Mouse (Mus musculus) left cerebral cortex, adult 2 months (tissue): ENCODE data around the gene Gm6377. TPM values are rescaled to one million over a fixed set of nuclear protein-coding genes. Genes with fewer than 3 reads are reported as not detected.

Experiments used
- DNase-seq, 2 experiments: peaks; one replicate each; pipeline ENCODE4 v3.0.0; 2021 to 2022; ENCODE audit warnings: low spot score in 2 of 2, mixed read lengths in 1 of 2; ENCODE audit errors: extremely low spot score in 1 of 2
- H3K27ac ChIP-seq: fragments of 200-600 bp; 2 replicates; pipeline ENCODE4 v1.8.1; 2022
- H3K4me3 ChIP-seq: fragments of 200-600 bp; 2 replicates; pipeline ENCODE4 v1.8.1; 2022
- CTCF ChIP-seq: fragments of 200-600 bp; IDR thresholded peaks from 2 replicates; pipeline ENCODE4 v1.8.1; 2022; ENCODE audit warnings: antibody characterized with exemption, mild to moderate bottlenecking, moderate library complexity
- intact Hi-C: fragments of 180-260 bp; cut with DNase I; formaldehyde crosslinking; loops from one replicate; pipeline ENCODE4 v1.15.1; 2025
- long read RNA-seq, 2 experiments: library from polyadenylated mRNA; stranded (forward); transcript quantifications; one replicate each; pipeline ENCODE4 v2.0.0; 2021; ENCODE audit warnings: borderline mapping rate in 2 of 2
- total RNA-seq, 2 experiments: library from RNA; stranded (reverse); gene quantifications; 2 replicates each; pipeline ENCODE4 v1.2.3; 2021

Gene Gm6377
- total RNA-seq = not detected
- long read RNA-seq, experiment 1 = 0 reads
- long read RNA-seq, experiment 2 = 0 reads

DNA sequence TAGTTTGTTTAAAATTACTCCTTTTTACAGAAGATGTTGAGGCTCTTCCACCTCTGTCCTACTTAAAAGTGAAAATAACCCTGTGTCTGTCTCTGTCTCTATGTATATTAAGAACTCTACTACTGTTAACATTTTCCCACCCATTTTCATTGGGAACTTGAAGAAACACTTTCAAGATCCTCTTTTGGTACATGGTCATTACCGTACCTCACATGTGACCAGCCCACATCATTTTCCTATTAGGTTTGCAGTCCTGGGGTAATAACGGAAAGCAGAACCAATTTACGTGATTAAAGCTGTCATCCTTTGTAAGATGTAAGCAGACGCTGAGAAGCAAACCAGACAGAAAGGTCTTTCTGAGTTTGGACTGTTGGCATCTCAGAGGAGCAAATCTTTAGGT, at the start of gene Gm6377:
TSS of gene Gm6377 (plus strand) at position 289 of the 400 bp plus-strand sequence.
- Histone ChIP-seq H3K4me3 (no peak within 1 kb of the TSS), H3K27ac (no peak within 1 kb of the TSS)
- intact Hi-C loops = no loop called here
- no peak for DNase-seq
- no peak for TF ChIP-seq CTCF

DNA sequence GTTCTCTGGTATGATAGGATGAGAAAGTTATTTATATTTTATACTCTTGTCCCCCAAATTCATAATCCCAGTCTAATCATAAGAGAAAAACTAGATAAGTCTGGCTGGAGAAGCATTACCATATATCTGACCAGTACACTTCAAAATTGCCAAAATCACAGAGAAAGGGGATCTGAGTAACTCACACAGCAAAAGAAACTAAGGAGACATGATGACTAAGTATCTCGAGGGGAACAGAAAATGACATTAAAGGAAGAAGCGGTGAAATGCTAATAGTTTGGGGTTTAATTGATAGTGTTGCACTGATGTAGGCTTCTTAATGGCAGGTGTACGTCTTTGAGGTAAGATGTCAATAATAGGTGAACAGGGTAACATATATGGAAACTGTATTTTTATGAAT, 49.4 kb upstream of the Gm6377 start:
- intact Hi-C loops = no loop called here
- H3K4me3 ChIP-seq = no peak overlapping the region
- TF ChIP-seq CTCF = no peak
- DNase-seq = no peak
- H3K27ac ChIP-seq = no peak overlapping the region

GRCm38 (mm10) chrX:109151228-109151627, 45.3 kb upstream of the Gm6377 start:
- intact Hi-C loops = no loop called here
- no peak overlapping the region for H3K27ac ChIP-seq
- DNase-seq = no peak
- no peak for TF ChIP-seq CTCF
- H3K4me3 ChIP-seq = no peak overlapping the region

DNA sequence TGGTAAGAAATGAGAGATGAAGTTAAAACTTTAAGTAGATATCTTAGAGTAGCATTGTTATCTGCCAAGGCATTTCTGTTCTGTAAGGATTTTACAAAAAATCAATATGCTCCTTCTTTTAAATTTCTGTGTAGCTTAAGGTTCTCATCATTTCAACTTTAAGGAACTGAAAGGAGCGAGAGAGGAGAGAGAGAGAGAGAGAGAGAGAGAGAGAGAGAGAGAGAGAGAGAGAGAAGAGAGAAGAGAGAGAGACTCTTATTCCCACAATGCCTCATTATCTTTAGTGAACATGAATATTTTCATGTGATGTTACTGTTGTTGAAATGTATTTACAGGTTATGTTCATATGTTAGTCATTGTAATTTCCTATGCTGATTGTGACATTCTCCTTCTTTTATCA, 36.2 kb upstream of the Gm6377 start:
- TF ChIP-seq CTCF = no peak
- intact Hi-C loops = no loop called here
- no peak overlapping the region for H3K27ac ChIP-seq
- no peak overlapping the region for H3K4me3 ChIP-seq
- DNase-seq = no peak

DNA sequence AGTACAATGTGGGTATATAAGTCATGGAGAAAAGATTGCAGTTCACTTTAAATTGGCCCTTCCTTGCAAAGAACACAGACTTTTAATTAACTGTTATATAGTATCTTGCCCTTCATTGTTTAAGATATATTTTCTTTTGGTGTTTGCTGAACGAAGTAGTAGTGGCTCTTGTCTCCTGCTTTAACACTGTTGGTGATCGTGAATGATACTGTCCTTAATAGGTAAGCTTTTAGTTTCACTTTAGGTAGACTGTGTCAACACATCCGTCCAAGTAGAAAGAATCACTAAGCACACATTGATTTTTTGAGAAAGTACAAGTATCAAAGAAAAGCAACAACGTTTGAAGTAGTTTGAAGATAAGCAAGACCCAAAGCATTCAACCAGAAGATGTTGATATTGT, 35.7 kb upstream of the Gm6377 start:
- TF ChIP-seq CTCF = no peak
- DNase-seq = no peak
- intact Hi-C loops = no loop called here
- Histone ChIP-seq H3K27ac (no peak overlapping the region), H3K4me3 (no peak overlapping the region)

DNA sequence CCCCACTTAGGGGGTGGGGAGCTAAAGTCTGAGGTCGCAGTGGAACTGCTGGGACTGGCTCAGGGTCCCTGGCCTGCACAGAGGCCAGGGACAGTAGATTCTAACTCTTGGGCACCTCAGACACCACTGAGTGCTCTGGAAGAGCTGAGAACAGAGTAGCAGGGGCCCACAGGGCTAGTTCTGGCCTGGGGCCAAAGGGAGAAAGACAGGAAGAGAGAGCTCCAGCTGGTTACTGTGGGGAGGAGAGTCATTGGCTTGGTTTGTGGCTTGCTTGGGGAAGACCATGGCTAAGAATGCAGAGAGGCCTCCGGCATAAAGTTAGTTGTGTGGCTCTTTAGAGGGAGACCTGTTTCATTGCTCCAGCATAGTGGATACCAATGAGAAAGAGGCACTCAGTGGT, 21.5 kb upstream of the Gm6377 start:
- intact Hi-C loops = no loop called here
- TF ChIP-seq CTCF = no peak
- no peak for DNase-seq
- no peak overlapping the region for H3K27ac ChIP-seq
- no peak overlapping the region for H3K4me3 ChIP-seq

DNA sequence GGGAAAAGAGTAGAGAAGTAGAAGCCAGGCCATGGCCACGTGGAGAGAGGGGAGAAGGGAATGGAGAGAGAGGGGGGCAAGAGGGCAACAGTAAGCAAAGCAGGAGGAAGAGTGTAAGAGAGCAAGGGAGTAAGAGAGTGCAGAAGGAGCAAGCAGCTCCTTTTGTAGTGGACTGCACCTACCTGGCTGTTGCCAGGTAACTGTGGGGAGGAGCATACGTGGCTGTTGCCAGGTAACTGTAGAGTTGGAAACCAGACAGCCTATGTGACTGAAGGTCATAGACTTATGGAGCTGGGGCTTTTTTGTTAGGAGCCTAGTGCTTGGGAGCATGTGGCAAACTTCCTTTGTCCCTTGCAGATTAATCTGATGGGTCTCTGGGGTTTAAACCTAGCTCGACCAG, 21.1 kb upstream of the Gm6377 start:
- Histone ChIP-seq H3K4me3 (no peak overlapping the region), H3K27ac (no peak overlapping the region)
- intact Hi-C loops = no loop called here
- no peak for DNase-seq
- no peak for TF ChIP-seq CTCF

DNA sequence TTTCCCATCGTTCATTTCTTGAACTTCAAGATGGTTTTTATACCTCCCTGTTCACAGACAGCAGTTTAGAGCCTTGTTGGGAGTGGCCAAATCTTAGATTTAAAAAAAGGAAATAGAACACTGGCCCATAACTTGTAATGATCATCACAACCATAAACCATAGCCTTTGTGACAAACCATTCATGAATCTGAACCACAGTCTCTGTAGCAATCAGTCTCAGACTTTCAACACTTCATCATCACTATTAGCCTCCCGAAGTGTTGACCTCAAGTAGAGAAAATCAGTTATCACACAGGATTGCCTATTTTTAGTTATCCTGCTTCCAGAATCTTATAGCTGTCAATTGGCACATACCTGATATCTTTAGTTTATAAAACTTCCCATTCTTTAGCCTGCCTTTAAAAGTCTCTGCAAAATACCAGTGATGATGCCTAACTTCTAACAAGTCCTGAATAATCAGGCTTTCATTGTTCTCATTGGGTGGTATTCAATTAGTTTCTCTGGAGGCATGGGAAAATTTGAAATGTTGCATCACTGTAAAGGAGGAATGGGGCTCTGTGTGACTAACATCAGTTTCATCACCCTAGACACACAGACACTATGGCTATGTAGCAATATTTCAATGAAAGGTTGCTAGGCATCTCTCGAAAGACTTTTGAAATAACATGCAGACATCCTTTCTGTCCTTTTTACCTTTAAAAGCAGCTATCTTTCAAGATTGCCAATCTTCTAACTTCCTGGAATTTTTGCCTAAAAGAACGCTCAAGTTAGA, 11.7 kb upstream of the Gm6377 start:
- no peak for TF ChIP-seq CTCF
- DNase-seq = no peak
- H3K4me3 ChIP-seq = no peak overlapping the region
- intact Hi-C loops = no loop called here
- H3K27ac ChIP-seq = no peak overlapping the region

GRCm38 (mm10) chrX:109189607-109190006, 6.9 kb upstream of the Gm6377 start:
- Histone ChIP-seq H3K4me3 (no peak overlapping the region), H3K27ac (no peak overlapping the region)
- TF ChIP-seq CTCF = no peak
- DNase-seq = no peak
- intact Hi-C loops = no loop called here

- no peak overlapping the region for H3K27ac ChIP-seq
- intact Hi-C loops = no loop called here
Measured at GRCm38 (mm10) chrX:109190969-109191368, 5.6 kb upstream of the Gm6377 start.

GRCm38 (mm10) chrX:109191436-109191835, 5.1 kb upstream of the Gm6377 start:
- Histone ChIP-seq H3K27ac (no peak overlapping the region), H3K4me3 (no peak overlapping the region)
- intact Hi-C loops = no loop called here
- TF ChIP-seq CTCF = no peak
- no peak for DNase-seq

More at GRCm38 (mm10) chrX:109190969-109191368, 5.6 kb upstream of the Gm6377 start:
- H3K4me3 ChIP-seq = no peak overlapping the region
- no peak for TF ChIP-seq CTCF
- no peak for DNase-seq

- no peak overlapping the region for H3K27ac ChIP-seq
- intact Hi-C loops = no loop called here
- TF ChIP-seq CTCF = no peak
- no peak overlapping the region for H3K4me3 ChIP-seq
- no peak for DNase-seq
Measured at GRCm38 (mm10) chrX:109207843-109208242, 11.3 kb downstream of the Gm6377 start.

GRCm38 (mm10) chrX:109228720-109229119, 32.2 kb downstream of the Gm6377 start:
- no peak for DNase-seq
- no peak overlapping the region for H3K4me3 ChIP-seq
- no peak overlapping the region for H3K27ac ChIP-seq
- intact Hi-C loops = no loop called here
- no peak for TF ChIP-seq CTCF
